Mouse (Mus musculus): ENCODE results near the gene Dmbt1.

DNA sequence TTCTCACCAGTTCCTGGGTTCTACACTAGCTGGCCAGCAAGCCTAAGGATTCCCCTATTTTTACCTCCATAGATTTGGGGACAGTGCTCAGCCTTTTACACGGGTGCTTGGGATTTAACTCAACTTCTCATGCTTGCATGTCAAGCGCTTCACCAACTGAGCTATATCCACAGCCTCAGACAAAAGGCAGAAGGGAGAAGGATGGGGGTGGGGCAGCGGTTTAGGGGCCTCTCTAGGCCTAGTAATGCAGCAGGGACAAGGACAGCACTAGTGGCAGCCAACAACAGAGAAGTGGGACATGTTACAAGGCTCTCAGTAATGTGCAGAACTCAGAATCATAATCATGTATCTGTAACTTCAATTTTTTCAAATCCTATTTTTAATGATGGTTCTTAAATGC is 135.9 kb downstream of the Dmbt1 start:
- no peak for TF ChIP-seq GATA1 (IDR thresholded peaks at IDR 0.05; ENCODE audit: borderline replicate concordance, low read length)
- TF ChIP-seq FLI1 (IDR thresholded peaks at IDR 0.05; ENCODE audit: low read length) = no peak
